Mouse (Mus musculus): ENCODE results near the gene Paqr8.

DNA sequence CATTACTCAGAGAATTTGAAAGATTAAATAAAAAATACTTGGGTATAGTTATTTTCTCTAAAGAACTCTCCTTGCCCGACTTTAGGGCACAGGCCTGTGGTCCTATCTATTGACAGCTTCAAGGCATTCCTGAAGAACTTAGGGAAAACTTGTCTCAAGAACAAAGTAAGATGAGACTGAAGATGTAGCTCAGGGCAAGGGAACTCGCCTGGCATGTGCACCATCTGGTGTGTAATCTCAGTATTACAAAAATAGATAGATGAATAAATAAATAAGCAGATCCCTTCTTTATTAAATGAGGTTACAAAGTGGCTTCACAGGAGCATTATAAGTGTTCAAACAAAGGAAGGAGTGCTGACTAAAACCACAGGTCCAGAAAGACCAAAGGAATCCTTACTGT lies 93.7 kb downstream of the Paqr8 start:
- TF ChIP-seq MEF2A (IDR thresholded peaks at IDR 0.05; ENCODE audit: extremely low read depth, insufficient replicate concordance, low read depth, low read length, poor library complexity, severe bottlenecking) (no peak), ZC3H11A (IDR thresholded peaks at IDR 0.05; ENCODE audit: low read depth, low read length) (no peak)
